Mouse (Mus musculus) cerebellum, postnatal 36 days (tissue): ENCODE measurements around the gene Mlx.

Experiments
- DNase-seq, 2 experiments: peaks; one replicate each; pipeline ENCODE4 v3.0.0; 2021 to 2022; ENCODE audit warnings: mixed read lengths in 2 of 2

Gene Mlx

GRCm38 (mm10) chr11:101066549-101067412 lies 20.3 kb upstream of the Mlx start:
- peak; percentile 91 to 92 for DNase-seq

GRCm38 (mm10) chr11:101069391-101070188 lies 17.5 kb upstream of the Mlx start, which contains the start of gene Naglu:
Gene Naglu (plus strand): TSS chr11:101070012.
- peak; percentile 96 to 98 for DNase-seq

GRCm38 (mm10) chr11:101070189-101070527 lies 16.9 kb upstream of the Mlx start:
- no peak for DNase-seq

- DNase-seq = no peak
These were observed 16.1 kb upstream of the Mlx start for GRCm38 (mm10) chr11:101070987-101071386.

GRCm38 (mm10) chr11:101071810-101072428 lies 15.2 kb upstream of the Mlx start:
- no peak for DNase-seq

- DNase-seq = no peak
These were observed 9.0 kb upstream of the Mlx start, which contains the start of gene Hsd17b1 for GRCm38 (mm10) chr11:101078121-101078520. Gene Hsd17b1 (plus strand): TSS chr11:101078411.

- DNase-seq = no peak
These were observed 7.3 kb upstream of the Mlx start for GRCm38 (mm10) chr11:101079746-101080145.

GRCm38 (mm10) chr11:101080421-101080820 lies 6.7 kb upstream of the Mlx start:
- no peak for DNase-seq

- no peak for DNase-seq
These were observed 5.4 kb upstream of the Mlx start for GRCm38 (mm10) chr11:101081659-101082058.

GRCm38 (mm10) chr11:101082208-101083082 lies 4.6 kb upstream of the Mlx start, which contains the start of gene Coasy:
Gene Coasy (plus strand): TSS chr11:101082565.
- peak; percentile 87 to 88 for DNase-seq

GRCm38 (mm10) chr11:101083083-101083697 lies 3.9 kb upstream of the Mlx start:
- no peak for DNase-seq

- DNase-seq = no peak
These were observed 2.8 kb upstream of the Mlx start for GRCm38 (mm10) chr11:101084246-101084645.

- DNase-seq = no peak
These were observed 2.3 kb upstream of the Mlx start for GRCm38 (mm10) chr11:101084811-101085210.

- DNase-seq = no peak
These were observed 1.3 kb upstream of the Mlx start for GRCm38 (mm10) chr11:101085617-101086322.

GRCm38 (mm10) chr11:101086323-101086674 lies 778 bp upstream of the Mlx start:
- peak; percentile 45 to 56 for DNase-seq

- no peak for DNase-seq
These were observed 592 bp downstream of the Mlx start for GRCm38 (mm10) chr11:101087682-101088055.

- no peak for DNase-seq
These were observed 2.9 kb downstream of the Mlx start for GRCm38 (mm10) chr11:101089931-101090330.

- peak in 1 of 2 experiments; percentile 30 for DNase-seq
These were observed 7.8 kb downstream of the Mlx start for GRCm38 (mm10) chr11:101094930-101095313.

- DNase-seq = peak; percentile 94 to 95
These were observed 8.4 kb downstream of the Mlx start, which contains the start of gene Psmc3ip for GRCm38 (mm10) chr11:101095314-101096024. Gene Psmc3ip (minus strand): TSS chr11:101095436.

GRCm38 (mm10) chr11:101098231-101098630 lies 11.2 kb downstream of the Mlx start:
- DNase-seq = no peak
